Mouse (Mus musculus) ES-Bruce4 (cell line): ENCODE measurements at regions not wholly inside any gene's neighbourhood (a gene's known extent, or its start where the extent isn't known, plus 50 kb on each side); places are given as distances from the start of the nearest gene placed in this dataset.

Source experiments
- H3K27ac ChIP-seq: 2 replicates; pipeline ENCODE4 v1.5.1; 2012; ENCODE audit warnings: low read length, inconsistent platforms; ENCODE audit not compliant: insufficient read depth
- H3K27me3 ChIP-seq: 2 replicates; pipeline ENCODE4 v1.6.1; 2012; ENCODE audit warnings: mild to moderate bottlenecking, low read length, inconsistent platforms; ENCODE audit not compliant: control insufficient read depth, poor library complexity, insufficient read depth, severe bottlenecking
- H3K36me3 ChIP-seq: 2 replicates; pipeline ENCODE4 v1.6.1; 2012; ENCODE audit warnings: inconsistent platforms, mild to moderate bottlenecking, low read length, moderate library complexity; ENCODE audit not compliant: control insufficient read depth, poor library complexity, insufficient read depth, severe bottlenecking
- H3K4me1 ChIP-seq: one replicate; pipeline ENCODE4 v1.8.1; 2011; ENCODE audit warnings: low read length; ENCODE audit not compliant: control insufficient read depth, insufficient read depth
- H3K4me3 ChIP-seq: 2 replicates; pipeline ENCODE4 v1.5.1; 2011; ENCODE audit warnings: low read depth, mild to moderate bottlenecking, low read length
- H3K9ac ChIP-seq: 2 replicates; pipeline ENCODE4 v1.6.1; 2012; ENCODE audit warnings: low read depth, mild to moderate bottlenecking, inconsistent platforms; ENCODE audit not compliant: poor library complexity, severe bottlenecking
- H3K9me3 ChIP-seq: replicated peaks from 2 replicates; pipeline ENCODE4 v1.6.1; 2012; ENCODE audit warnings: mild to moderate bottlenecking, low read length, inconsistent platforms; ENCODE audit not compliant: control insufficient read depth, poor library complexity, insufficient read depth, severe bottlenecking
- CTCF ChIP-seq: IDR thresholded peaks from one replicate; pipeline ENCODE4 v1.8.1; 2011; ENCODE audit warnings: low read depth, low read length
- EP300 ChIP-seq: IDR thresholded peaks from 2 replicates; pipeline ENCODE4 v1.6.1; 2011; ENCODE audit warnings: low read depth, low read length; ENCODE audit not compliant: insufficient read depth
- POLR2A ChIP-seq: IDR thresholded peaks from one replicate; pipeline ENCODE4 v1.8.1; 2011; ENCODE audit warnings: low read length; ENCODE audit not compliant: insufficient read depth

DNA sequence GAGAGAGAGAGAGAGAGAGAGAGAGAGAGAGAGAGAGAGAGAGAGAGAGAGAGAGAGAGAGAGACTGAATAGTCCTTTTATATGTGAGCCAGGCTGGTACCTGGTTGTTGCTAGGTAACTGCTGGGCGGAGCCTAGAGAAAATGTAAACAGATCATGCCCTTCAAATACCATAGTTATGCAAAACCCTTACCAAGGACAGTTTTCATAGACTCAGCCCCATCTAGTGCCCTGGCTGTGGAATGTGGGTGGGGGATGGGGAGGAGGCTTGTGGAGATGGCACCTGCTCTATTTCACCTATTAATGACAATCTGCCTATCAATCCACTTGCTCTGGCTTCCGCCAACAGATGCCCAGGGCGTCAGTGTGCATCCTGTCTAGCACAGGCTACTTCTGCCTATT lies 327.6 kb downstream of the Pmp22 start:
- H3K9me3 ChIP-seq = peaks cover 10% of the 10 kb centered on the region
- no peaks in the 10 kb centered on the region for H3K27me3 ChIP-seq
- no peak overlapping the region for H3K4me3 ChIP-seq
- H3K36me3 ChIP-seq = no peaks in the 10 kb centered on the region
- H3K9ac ChIP-seq = no peak overlapping the region
- peaks cover 7% of the 10 kb centered on the region for H3K4me1 ChIP-seq
- TF ChIP-seq CTCF (no peak), EP300 (peak; percentile 89)
- peak overlapping the region; percentile 57; the same call in 1 of the 2 replicates for H3K27ac ChIP-seq

DNA sequence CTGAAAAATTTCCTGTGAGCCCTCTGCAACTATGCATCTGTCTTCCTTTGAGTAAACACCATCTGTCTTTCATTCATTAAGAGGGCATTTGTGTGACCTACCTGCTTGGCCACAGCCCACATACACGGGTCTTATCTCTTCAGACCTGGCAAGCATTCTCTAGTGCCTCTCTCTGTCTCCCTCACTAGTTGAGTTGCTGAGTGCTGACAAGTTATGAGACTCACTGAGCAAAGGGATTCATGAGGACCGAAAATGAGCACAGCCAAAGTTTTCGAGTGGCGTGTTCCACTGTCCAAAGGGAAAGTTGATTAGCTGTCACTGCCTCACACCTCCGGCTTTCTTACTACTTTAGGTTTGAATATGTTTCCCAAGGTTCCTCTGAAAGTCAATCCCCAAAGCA lies 328.5 kb downstream of the Pmp22 start:
- TF ChIP-seq CTCF (no peak), EP300 (no peak), POLR2A (no peak)
- no peaks in the 10 kb centered on the region for H3K27me3 ChIP-seq
- no peaks in the 10 kb centered on the region for H3K36me3 ChIP-seq
- no peak overlapping the region for H3K9ac ChIP-seq
- no peak overlapping the region for H3K4me3 ChIP-seq
- peaks cover 7% of the 10 kb centered on the region for H3K4me1 ChIP-seq
- H3K9me3 ChIP-seq = peaks cover 2% of the 10 kb centered on the region
- no peak overlapping the region for H3K27ac ChIP-seq

DNA sequence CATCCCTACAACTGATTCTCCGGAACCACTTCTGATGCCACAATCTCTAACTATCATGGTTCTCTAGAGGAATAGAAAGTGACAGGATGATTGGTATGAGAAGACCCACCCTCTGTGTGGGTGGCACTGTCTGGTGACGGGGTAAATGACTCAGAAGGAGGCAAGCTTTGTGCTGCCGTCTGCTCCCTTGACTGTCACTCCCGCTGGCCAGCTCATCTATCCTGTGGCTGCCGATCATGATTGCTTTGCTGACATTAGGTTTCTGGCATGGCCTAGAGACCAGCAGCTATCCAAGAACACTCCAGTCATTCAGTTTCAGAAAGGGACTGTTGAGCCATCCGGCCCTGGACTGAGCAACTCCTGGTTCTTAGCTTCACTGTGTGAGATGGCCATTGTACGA lies 331.4 kb downstream of the Pmp22 start:
- Histone ChIP-seq H3K4me3 (no peak overlapping the region), H3K4me1 (peaks cover 7% of the 10 kb centered on the region), H3K27ac (no peak overlapping the region), H3K9me3 (no peaks in the 10 kb centered on the region; the same call in 1 of the 2 replicates), H3K36me3 (no peaks in the 10 kb centered on the region), H3K27me3 (no peaks in the 10 kb centered on the region), H3K9ac (no peak overlapping the region)
- no peak for TF ChIP-seq CTCF
- TF ChIP-seq POLR2A = no peak
- no peak for TF ChIP-seq EP300

DNA sequence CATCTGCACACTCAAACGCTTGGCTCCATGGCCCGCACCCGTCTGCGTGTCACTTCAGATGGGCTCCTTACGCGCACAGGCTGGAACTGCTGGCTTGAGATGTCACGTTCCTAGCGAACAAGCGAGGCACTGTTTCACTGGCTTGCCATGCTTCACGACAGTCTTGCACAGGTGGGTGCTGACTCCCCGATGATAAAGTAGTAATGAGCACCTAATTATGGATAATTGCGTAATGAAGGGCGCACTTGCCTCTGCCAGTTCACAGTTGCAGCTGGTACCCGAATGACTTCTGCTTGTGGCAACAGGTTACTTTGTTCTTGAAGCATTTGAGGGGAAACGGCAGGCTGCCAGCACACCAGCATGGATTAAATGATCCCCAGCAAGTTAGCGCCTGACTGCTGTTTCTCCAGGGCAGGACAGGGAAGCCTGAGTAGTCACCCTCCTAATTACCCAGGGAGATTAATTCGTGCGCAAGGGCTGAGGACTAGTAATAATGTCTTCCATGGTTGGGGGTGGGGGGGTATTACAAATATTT lies 335.1 kb downstream of the Pmp22 start:
- Histone ChIP-seq H3K27me3 (no peaks in the 10 kb centered on the region), H3K4me3 (no peak overlapping the region), H3K4me1 (no peaks in the 10 kb centered on the region), H3K36me3 (no peaks in the 10 kb centered on the region), H3K27ac (no peak overlapping the region), H3K9ac (no peak overlapping the region), H3K9me3 (peaks cover 8% of the 10 kb centered on the region)
- TF ChIP-seq CTCF (no peak), EP300 (no peak), POLR2A (no peak)

DNA sequence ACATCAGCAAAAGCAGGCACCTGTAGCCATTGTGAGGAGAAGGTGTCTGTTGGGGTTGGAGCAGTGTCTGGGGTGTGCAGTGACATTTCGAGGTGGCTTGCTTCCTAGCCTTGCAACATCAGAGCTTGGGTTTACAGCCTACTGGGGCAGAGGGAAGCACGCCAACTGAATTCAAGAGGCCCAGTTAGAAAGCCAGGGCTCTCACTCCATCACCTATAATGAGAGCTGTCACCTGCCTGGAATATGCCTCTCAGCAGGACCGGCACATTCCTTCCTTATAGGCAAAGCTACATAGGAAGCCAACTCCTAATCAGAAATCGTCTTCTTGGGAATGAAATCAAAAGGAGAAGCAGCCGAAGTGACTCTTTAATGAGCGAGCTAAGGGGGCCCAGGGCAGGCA lies 337.2 kb downstream of the Pmp22 start:
- Histone ChIP-seq H3K4me1 (no peaks in the 10 kb centered on the region), H3K36me3 (no peaks in the 10 kb centered on the region), H3K4me3 (no peak overlapping the region), H3K27ac (no peak overlapping the region), H3K27me3 (no peaks in the 10 kb centered on the region), H3K9ac (no peak overlapping the region), H3K9me3 (peaks cover 8% of the 10 kb centered on the region)
- TF ChIP-seq POLR2A (no peak), EP300 (no peak), CTCF (no peak)

DNA sequence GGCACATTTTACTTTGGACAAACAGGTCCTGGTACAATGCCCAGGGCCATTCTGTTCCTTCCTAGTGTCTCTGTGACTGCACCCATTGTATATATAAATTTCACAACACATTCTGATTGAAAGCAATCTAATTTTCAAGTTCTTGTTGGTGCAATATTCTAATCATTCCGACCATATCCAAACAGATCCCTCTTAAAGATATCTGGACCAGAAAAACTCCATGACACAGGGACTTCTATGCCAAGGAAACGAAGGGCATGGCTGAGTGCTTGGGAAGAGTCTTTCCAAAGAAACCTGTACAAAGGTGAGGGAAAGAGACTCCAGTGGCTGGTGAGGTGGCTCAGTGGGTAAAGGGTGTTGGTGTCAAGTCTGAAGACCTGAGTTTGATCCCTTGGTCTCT lies 337.8 kb downstream of the Pmp22 start:
- Histone ChIP-seq H3K9me3 (peaks cover 8% of the 10 kb centered on the region), H3K27me3 (no peaks in the 10 kb centered on the region), H3K27ac (no peak overlapping the region), H3K4me1 (no peaks in the 10 kb centered on the region), H3K4me3 (no peak overlapping the region), H3K9ac (no peak overlapping the region), H3K36me3 (no peaks in the 10 kb centered on the region)
- TF ChIP-seq EP300 (no peak), CTCF (no peak), POLR2A (no peak)
